8 mouse cellular contexts compared by ENCODE assay signal in genomic region chr6:120580713-120581015, GRCm38 (mm10). TPM values are rescaled to one million over a fixed set of nuclear protein-coding genes. Genes with fewer than 3 reads are reported as not detected.
DNase-seq lines count a peak whose midpoint lies in the region; ATAC-seq and TF ChIP-seq lines count a peak whose summit lies in the region.

No protein-coding gene starts in this region.

- peak overlapping the region; percentile 67 for H3K4me2 ChIP-seq in hindbrain, embryonic 12.5 days (replicated peaks)
- peak overlapping the region; percentile 85 for H3K4me2 ChIP-seq in midbrain, embryonic 13.5 days (replicated peaks)

- no peak overlapping the region for H3K4me3 ChIP-seq in kidney, adult 2 months (ENCODE audit: insufficient read depth, low read depth, low read length)
- H3K4me3 ChIP-seq in hindbrain, embryonic 12.5 days = peak overlapping the region; percentile 36
- peak overlapping the region; percentile 45 for H3K4me3 ChIP-seq in midbrain, embryonic 13.5 days (replicated peaks)

- peak; percentile 58 for ATAC-seq in hindbrain, embryonic 12.5 days (ENCODE audit: low FRiP score)
- peak; percentile 29 for ATAC-seq in midbrain, embryonic 13.5 days
- no peak for ATAC-seq in megakaryocyte-erythroid progenitor cell, adult 5-6 weeks (replicated peaks; ENCODE audit: low FRiP score, low TSS enrichment, poor library complexity, severe bottlenecking)

- H3K4me1 ChIP-seq in kidney, adult 2 months (ENCODE audit: control insufficient read depth, insufficient read depth, low read length) = peaks cover 9% of the 10 kb centered on the region; the same call in 1 of the 2 replicates
- H3K4me1 ChIP-seq in hindbrain, embryonic 12.5 days = peaks cover 30% of the 10 kb centered on the region
- H3K4me1 ChIP-seq in midbrain, embryonic 13.5 days (replicated peaks) = peaks cover 34% of the 10 kb centered on the region

- no peaks in the 10 kb centered on the region for H3K9me3 ChIP-seq in hindbrain, embryonic 12.5 days (replicated peaks)
- no peaks in the 10 kb centered on the region for H3K9me3 ChIP-seq in midbrain, embryonic 13.5 days

- DNase-seq in kidney, postnatal 10 days = peak; percentile 21
- no peak for DNase-seq in kidney, adult 2 months
- peak; percentile 68 for DNase-seq in embryo, embryonic 10.5 days (ENCODE audit: low spot score)
- no peak for DNase-seq in gastrocnemius, postnatal 10 days
- no peak for DNase-seq in ovary, postnatal 10 days (ENCODE audit: low spot score)

- no peaks in the 10 kb centered on the region for H3K36me3 ChIP-seq in kidney, adult 2 months (ENCODE audit: control insufficient read depth, insufficient read depth, low read length)
- H3K36me3 ChIP-seq in hindbrain, embryonic 12.5 days = no peaks in the 10 kb centered on the region
- no peaks in the 10 kb centered on the region for H3K36me3 ChIP-seq in midbrain, embryonic 13.5 days

- peak overlapping the region; percentile 51 for H3K9ac ChIP-seq in hindbrain, embryonic 12.5 days
- no peak overlapping the region; the same call in 1 of the 2 replicates for H3K9ac ChIP-seq in midbrain, embryonic 13.5 days (replicated peaks)

- no peak for TF ChIP-seq POLR2A in kidney, adult 2 months (IDR thresholded peaks at IDR 0.05; ENCODE audit: low read depth, low read length)

- no peak for TF ChIP-seq CTCF in kidney, adult 2 months (conservative IDR thresholded peaks at IDR 0.05; ENCODE audit: insufficient read depth, insufficient read length, low read depth, low read length)

- H3K27me3 ChIP-seq in kidney, adult 2 months (replicated peaks; ENCODE audit: control insufficient read depth, insufficient read depth, low read length) = no peaks in the 10 kb centered on the region
- H3K27me3 ChIP-seq in hindbrain, embryonic 12.5 days = 0 out of 2 replicates have a peak, but pooled peaks cover 3% of the 10 kb centered on the region
- H3K27me3 ChIP-seq in midbrain, embryonic 13.5 days = no peaks in the 10 kb centered on the region

- 15% methylated on average over 1 of the region's 1 CpGs for WGBS in kidney, adult 2 months
- WGBS in hindbrain, embryonic 12.5 days = 0% methylated on average over 1 of the region's 1 CpGs
- 0% methylated on average over 1 of the region's 1 CpGs for WGBS in midbrain, embryonic 13.5 days

- H3K27ac ChIP-seq in kidney, adult 2 months (ENCODE audit: insufficient read depth, low read depth, low read length) = no peak overlapping the region
- H3K27ac ChIP-seq in hindbrain, embryonic 12.5 days = peak overlapping the region; percentile 80
- H3K27ac ChIP-seq in midbrain, embryonic 13.5 days = peak overlapping the region; percentile 81

RNA-seq across cellular contexts. Expression of gene Hdhd5, which starts 49.5 kb away (rescaled TPM):
- polyA plus RNA-seq in kidney, adult 2 months (2012; rRNA removed) = 36.0 and 36.1 TPM in 2 replicates
- 19.5 and 20.9 TPM in 2 replicates for polyA plus RNA-seq in hindbrain, embryonic 12.5 days (2016; fragmentation: Nextera tagmentation; extraction: Ambion mirVana)
- polyA plus RNA-seq in midbrain, embryonic 13.5 days (2015; fragmentation: Nextera tagmentation; extraction: Ambion mirVana) = 14.5 and 15.3 TPM in 2 replicates
- total RNA-seq in megakaryocyte-erythroid progenitor cell, adult 5-6 weeks (2014; fragmentation: Nextera tagmentation) = 18.5 and 24.8 TPM in 2 replicates
- total RNA-seq in megakaryocyte-erythroid progenitor cell, adult 5-6 weeks (2017) = 10.1 and 18.1 TPM in 2 replicates
- total RNA-seq in gastrocnemius, postnatal 10 days (2021) = 10 to 100 TPM; 16.8 to 18.4 TPM

Comparison
In these comparisons a context has a peak if more than half of its experiments do, and no peak if none do; other contexts are left out.
1. DNase-seq: peak in kidney, postnatal 10 days (single experiment) and embryo, embryonic 10.5 days (single experiment); none in kidney, adult 2 months (single experiment), gastrocnemius, postnatal 10 days (single experiment) and ovary, postnatal 10 days (single experiment).